Mouse (Mus musculus): Measurements from ENCODE around the gene Nras. TPM values are rescaled to one million over a fixed set of nuclear protein-coding genes. Genes with fewer than 3 reads are reported as not detected.

The Nras gene
- polyA plus RNA-seq, 1 experiment from 2014 or later = 139 TPM

GRCm38 (mm10) chr3:103068971-103069370, 10.9 kb downstream of the Nras start:
- Histone ChIP-seq H3K36me3 (replicated peaks) (peaks cover 67% of the 10 kb centered on the region), H3K4me1 (no peaks in the 10 kb centered on the region), H3K27ac (replicated peaks) (no peak overlapping the region), H3K9me3 (no peaks in the 10 kb centered on the region), H3K27me3 (replicated peaks; ENCODE audit: low read depth, poor library complexity, severe bottlenecking) (no peaks in the 10 kb centered on the region), H3K4me3 (no peak overlapping the region)
- 92% methylated on average over 6 of the region's 6 CpGs for WGBS
- DNase-seq (ENCODE audit: low spot score) = no peak

GRCm38 (mm10) chr3:103073771-103074170, 15.7 kb downstream of the Nras start, which contains the start of gene Ampd1:
Ampd1 (plus strand) TSS chr3:103074014.
- Histone ChIP-seq H3K36me3 (replicated peaks) (peaks cover 20% of the 10 kb centered on the region), H3K4me1 (no peaks in the 10 kb centered on the region), H3K27me3 (replicated peaks; ENCODE audit: low read depth, poor library complexity, severe bottlenecking) (no peaks in the 10 kb centered on the region), H3K4me3 (no peak within 1 kb of the TSS), H3K9me3 (no peaks in the 10 kb centered on the region), H3K27ac (replicated peaks) (no peak within 1 kb of the TSS)
- 68% methylated on average over 5 of the region's 5 CpGs for WGBS
- no peak for DNase-seq (ENCODE audit: low spot score)

GRCm38 (mm10) chr3:103075871-103076270, 17.8 kb downstream of the Nras start:
- DNase-seq (ENCODE audit: low spot score) = no peak
- H3K27me3 ChIP-seq (replicated peaks; ENCODE audit: low read depth, poor library complexity, severe bottlenecking) = no peaks in the 10 kb centered on the region
- WGBS = 89% methylated on average over 9 of the region's 9 CpGs
- peaks cover 5% of the 10 kb centered on the region; the same call in 1 of the 2 replicates for H3K36me3 ChIP-seq (replicated peaks)
- H3K27ac ChIP-seq (replicated peaks) = no peak overlapping the region
- no peaks in the 10 kb centered on the region for H3K4me1 ChIP-seq
- H3K4me3 ChIP-seq = no peak overlapping the region
- no peaks in the 10 kb centered on the region for H3K9me3 ChIP-seq

- no peaks in the 10 kb centered on the region for H3K9me3 ChIP-seq
- H3K27ac ChIP-seq (replicated peaks) = no peak overlapping the region
- no peak for DNase-seq (ENCODE audit: low spot score)
- H3K36me3 ChIP-seq (replicated peaks) = peaks cover 1% of the 10 kb centered on the region; the same call in 1 of the 2 replicates
- peaks cover 6% of the 10 kb centered on the region; the same call in 1 of the 2 replicates for H3K4me1 ChIP-seq
- no peaks in the 10 kb centered on the region for H3K27me3 ChIP-seq (replicated peaks; ENCODE audit: low read depth, poor library complexity, severe bottlenecking)
- H3K4me3 ChIP-seq = no peak overlapping the region
- 91% methylated on average over 9 of the region's 9 CpGs for WGBS
Measured at GRCm38 (mm10) chr3:103076476-103076875, 18.4 kb downstream of the Nras start.

- DNase-seq (ENCODE audit: low spot score) = no peak
- Histone ChIP-seq H3K4me3 (no peak overlapping the region), H3K9me3 (no peaks in the 10 kb centered on the region), H3K4me1 (peaks cover 7% of the 10 kb centered on the region; the same call in 1 of the 2 replicates), H3K27me3 (replicated peaks; ENCODE audit: low read depth, poor library complexity, severe bottlenecking) (no peaks in the 10 kb centered on the region), H3K36me3 (replicated peaks) (no peaks in the 10 kb centered on the region), H3K27ac (replicated peaks) (no peak overlapping the region)
- WGBS = 82% methylated on average over 9 of the region's 9 CpGs
Measured at GRCm38 (mm10) chr3:103079301-103079700, 21.2 kb downstream of the Nras start.

- WGBS = 52% methylated on average over 11 of the region's 11 CpGs
Measured at GRCm38 (mm10) chr3:103081051-103081450, 23.0 kb downstream of the Nras start.

GRCm38 (mm10) chr3:103081861-103082453, 23.9 kb downstream of the Nras start:
- Histone ChIP-seq H3K9me3 (no peaks in the 10 kb centered on the region), H3K4me3 (no peak overlapping the region), H3K4me1 (peaks cover 7% of the 10 kb centered on the region; the same call in 1 of the 2 replicates), H3K27ac (replicated peaks) (no peak overlapping the region), H3K27me3 (replicated peaks; ENCODE audit: low read depth, poor library complexity, severe bottlenecking) (no peaks in the 10 kb centered on the region), H3K36me3 (replicated peaks) (no peaks in the 10 kb centered on the region)
- no peak for DNase-seq (ENCODE audit: low spot score)
- WGBS = 86% methylated on average over 17 of the region's 17 CpGs

More at GRCm38 (mm10) chr3:103081051-103081450, 23.0 kb downstream of the Nras start:
- no peaks in the 10 kb centered on the region for H3K36me3 ChIP-seq (replicated peaks)
- peaks cover 7% of the 10 kb centered on the region; the same call in 1 of the 2 replicates for H3K4me1 ChIP-seq
- no peaks in the 10 kb centered on the region for H3K27me3 ChIP-seq (replicated peaks; ENCODE audit: low read depth, poor library complexity, severe bottlenecking)
- H3K27ac ChIP-seq (replicated peaks) = no peak overlapping the region
- no peak overlapping the region for H3K4me3 ChIP-seq
- DNase-seq (ENCODE audit: low spot score) = no peak
- no peaks in the 10 kb centered on the region for H3K9me3 ChIP-seq

GRCm38 (mm10) chr3:103082761-103083160, 24.7 kb downstream of the Nras start:
- Histone ChIP-seq H3K27ac (replicated peaks) (no peak overlapping the region), H3K4me1 (peaks cover 7% of the 10 kb centered on the region; the same call in 1 of the 2 replicates), H3K4me3 (no peak overlapping the region), H3K27me3 (replicated peaks; ENCODE audit: low read depth, poor library complexity, severe bottlenecking) (no peaks in the 10 kb centered on the region), H3K9me3 (no peaks in the 10 kb centered on the region), H3K36me3 (replicated peaks) (no peaks in the 10 kb centered on the region)
- WGBS = 86% methylated on average over 5 of the region's 5 CpGs
- no peak for DNase-seq (ENCODE audit: low spot score)

- Histone ChIP-seq H3K27me3 (replicated peaks; ENCODE audit: low read depth, poor library complexity, severe bottlenecking) (no peaks in the 10 kb centered on the region), H3K4me3 (no peak overlapping the region), H3K4me1 (peaks cover 6% of the 10 kb centered on the region; the same call in 1 of the 2 replicates), H3K27ac (replicated peaks) (no peak overlapping the region), H3K9me3 (no peaks in the 10 kb centered on the region), H3K36me3 (replicated peaks) (no peaks in the 10 kb centered on the region)
- DNase-seq (ENCODE audit: low spot score) = no peak
- 74% methylated on average over 3 of the region's 3 CpGs for WGBS
Measured at GRCm38 (mm10) chr3:103085986-103086385, 27.9 kb downstream of the Nras start.

- DNase-seq (ENCODE audit: low spot score) = no peak
- no peaks in the 10 kb centered on the region for H3K36me3 ChIP-seq (replicated peaks)
- H3K27ac ChIP-seq (replicated peaks) = no peak overlapping the region
- WGBS = 97% methylated on average over 2 of the region's 2 CpGs
- no peaks in the 10 kb centered on the region for H3K4me1 ChIP-seq
- no peaks in the 10 kb centered on the region for H3K9me3 ChIP-seq
- H3K27me3 ChIP-seq (replicated peaks; ENCODE audit: low read depth, poor library complexity, severe bottlenecking) = no peaks in the 10 kb centered on the region
- H3K4me3 ChIP-seq = no peak overlapping the region
Measured at GRCm38 (mm10) chr3:103091753-103092152, 33.7 kb downstream of the Nras start.

GRCm38 (mm10) chr3:103098662-103099061, 40.6 kb downstream of the Nras start:
- Histone ChIP-seq H3K4me3 (no peak overlapping the region), H3K4me1 (peaks cover 12% of the 10 kb centered on the region), H3K36me3 (replicated peaks) (no peaks in the 10 kb centered on the region), H3K27me3 (replicated peaks; ENCODE audit: low read depth, poor library complexity, severe bottlenecking) (peaks cover 29% of the 10 kb centered on the region), H3K9me3 (no peaks in the 10 kb centered on the region), H3K27ac (replicated peaks) (no peak overlapping the region)
- no peak for DNase-seq (ENCODE audit: low spot score)
- 76% methylated on average over 23 of the region's 23 CpGs for WGBS

- Histone ChIP-seq H3K27ac (replicated peaks) (no peak overlapping the region), H3K9me3 (no peaks in the 10 kb centered on the region), H3K4me3 (no peak overlapping the region), H3K4me1 (peaks cover 12% of the 10 kb centered on the region), H3K36me3 (replicated peaks) (no peaks in the 10 kb centered on the region), H3K27me3 (replicated peaks; ENCODE audit: low read depth, poor library complexity, severe bottlenecking) (peaks cover 39% of the 10 kb centered on the region)
- 82% methylated on average over 6 of the region's 6 CpGs for WGBS
- DNase-seq (ENCODE audit: low spot score) = no peak
Measured at GRCm38 (mm10) chr3:103099667-103100066, 41.6 kb downstream of the Nras start.

- Histone ChIP-seq H3K27ac (replicated peaks) (no peak overlapping the region), H3K9me3 (no peaks in the 10 kb centered on the region), H3K36me3 (replicated peaks) (no peaks in the 10 kb centered on the region), H3K4me3 (no peak overlapping the region), H3K4me1 (peaks cover 12% of the 10 kb centered on the region), H3K27me3 (replicated peaks; ENCODE audit: low read depth, poor library complexity, severe bottlenecking) (peaks cover 42% of the 10 kb centered on the region)
- DNase-seq (ENCODE audit: low spot score) = no peak
- 61% methylated on average over 2 of the region's 2 CpGs for WGBS
Measured at GRCm38 (mm10) chr3:103100735-103101134, 42.6 kb downstream of the Nras start.

All from embryonic facial prominence, embryonic 10.5 days (tissue).